Mouse (Mus musculus) heart, postnatal 0 days (tissue): ENCODE measurements around the gene Chchd4. TPM values are rescaled to one million over a fixed set of nuclear protein-coding genes. Genes with fewer than 3 reads are reported as not detected.

Experiments
- ATAC-seq: fragments of 200-750 bp; cut with Nextera tagmentation; 2 replicates; pipeline ENCODE4 v1.8.0; 2017; ENCODE audit warnings: low read depth, moderate number of reproducible peaks, moderate library complexity; ENCODE audit not compliant: insufficient read depth
- DNase-seq: peaks from one replicate; pipeline ENCODE4 v3.0.0-alpha.2; 2016; ENCODE audit warnings: low spot score
- H3K27ac ChIP-seq: fragments of 300-500 bp; sonication (generic); 2 replicates; pipeline ENCODE4 v1.5.1; 2014; ENCODE audit warnings: low read depth, mild to moderate bottlenecking
- H3K27me3 ChIP-seq: fragments of 300-500 bp; sonication (generic); 2 replicates; pipeline ENCODE4 v1.6.1; 2014; ENCODE audit warnings: low read length, mixed read lengths; ENCODE audit not compliant: control insufficient read depth, insufficient read depth
- H3K36me3 ChIP-seq: fragments of 300-500 bp; sonication (generic); replicated peaks from 2 replicates; pipeline ENCODE4 v1.6.1; 2014; ENCODE audit warnings: low read length, mixed read lengths; ENCODE audit not compliant: control insufficient read depth, insufficient read depth
- H3K4me1 ChIP-seq: fragments of 300-500 bp; sonication (generic); 2 replicates; pipeline ENCODE4 v1.6.1; 2014; ENCODE audit warnings: antibody characterized with exemption; ENCODE audit not compliant: control insufficient read depth, insufficient read depth
- H3K4me2 ChIP-seq: fragments of 300-500 bp; sonication (generic); 2 replicates; pipeline ENCODE4 v1.6.1; 2014; ENCODE audit warnings: low read depth, mild to moderate bottlenecking, low read length, moderate library complexity
- H3K4me3 ChIP-seq: fragments of 300-500 bp; sonication (generic); 2 replicates; pipeline ENCODE4 v1.5.1; 2014; ENCODE audit warnings: low read depth, low read length
- H3K9ac ChIP-seq: fragments of 300-500 bp; sonication (generic); replicated peaks from 2 replicates; pipeline ENCODE4 v1.6.1; 2014; ENCODE audit warnings: low read depth, low read length, mixed read lengths
- H3K9me3 ChIP-seq: fragments of 300-500 bp; sonication (generic); replicated peaks from 2 replicates; pipeline ENCODE4 v1.6.1; 2016; ENCODE audit warnings: low read length; ENCODE audit not compliant: control insufficient read depth
- CTCF ChIP-seq: IDR thresholded peaks from 2 replicates; pipeline ENCODE4 v1.5.1; 2016; ENCODE audit warnings: antibody characterized with exemption, control low read depth, low read depth
- EP300 ChIP-seq: IDR thresholded peaks from 2 replicates; pipeline ENCODE4 v1.6.1; 2016; ENCODE audit warnings: antibody characterized with exemption, low read depth
- WGBS: fragments of 180-500 bp; shearing (Covaris S2); extraction: QIAGEN DNeasy Blood & Tissue Kit; methylation state at CpG from one replicate; pipeline ENCODE4 v1.1.7; 2014; 5-methylcytosine and 5-hydroxymethylcytosine counted together
- polyA plus RNA-seq: library from polyadenylated mRNA; unstranded; fragments of >200 nt; fragmentation: Nextera tagmentation; extraction: Ambion mirVana; gene quantifications from 2 replicates; pipeline ENCODE4 v1.2.1, GENCODE M21; 2015
- total RNA-seq: library from RNA; depleted of rRNA; stranded (reverse); fragments of >200 nt; gene quantifications from 2 replicates; pipeline ENCODE4 v1.2.3, GENCODE M21; 2014; ENCODE audit warnings: low replicate concordance; rRNA removed

The Chchd4 gene
- 13.6 and 25.4 TPM in 2 replicates for total RNA-seq
- 28.0 and 30.9 TPM in 2 replicates for polyA plus RNA-seq

DNA sequence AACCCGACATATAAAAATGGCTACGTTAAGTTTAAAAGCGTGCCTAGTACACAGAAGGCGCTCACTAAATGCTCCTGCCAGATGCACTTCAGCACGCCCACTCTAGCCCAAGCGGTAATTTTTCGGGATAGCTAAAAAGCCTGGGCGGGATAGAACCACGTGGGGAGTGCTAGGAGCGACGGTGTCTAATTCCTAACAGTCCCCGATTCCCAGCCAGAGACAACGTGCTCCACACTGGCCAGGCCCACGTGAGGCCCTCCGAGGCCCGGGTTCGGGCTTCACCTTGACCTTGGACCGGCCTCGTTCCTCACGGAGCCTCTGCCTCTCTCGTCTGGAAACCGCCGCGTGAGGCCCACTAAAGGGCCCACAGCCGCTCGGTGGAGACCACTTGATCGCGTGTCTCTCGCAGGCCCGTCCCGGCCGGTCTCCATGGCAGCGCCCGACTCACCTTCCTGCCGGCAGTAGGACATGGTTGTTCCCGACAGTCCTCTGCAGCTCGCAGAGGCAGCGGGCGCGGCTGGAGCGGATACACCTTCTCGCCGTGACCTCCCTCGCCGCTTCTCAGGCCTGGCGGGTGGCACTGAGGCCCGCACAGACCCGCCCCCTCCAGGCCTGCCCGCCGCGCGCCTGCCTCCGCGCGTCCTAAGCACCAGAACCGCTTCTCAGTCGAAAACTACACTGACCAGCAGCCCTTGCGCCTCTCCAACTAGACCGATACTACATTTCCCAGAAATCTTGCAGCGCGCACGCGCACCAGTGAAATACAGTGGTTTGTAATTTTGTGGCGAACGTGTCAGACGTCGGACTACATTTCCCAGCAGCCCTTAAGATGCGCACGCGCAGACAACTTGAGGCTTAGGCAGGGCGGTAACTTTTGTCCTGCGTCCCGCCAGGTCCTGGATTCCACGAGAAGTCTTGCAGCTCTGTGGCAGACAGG, at the start of gene Chchd4, which contains the start of gene Tmem43:
Gene Chchd4 (minus strand): TSS at position 679 of the 937 bp plus-strand sequence.
Gene Tmem43 (plus strand): TSS at position 836 of the 937 bp plus-strand sequence.
- under 1% methylated on average over 74 of the region's 74 CpGs for WGBS
- H3K27ac ChIP-seq: peak within 1 kb of the TSS; percentile 80
- peaks cover 10% of the 10 kb centered on the region for H3K36me3 ChIP-seq
- no peaks in the 10 kb centered on the region for H3K9me3 ChIP-seq
- TF ChIP-seq EP300: no peak
- no peak for TF ChIP-seq CTCF
- H3K9ac ChIP-seq: peak within 1 kb of the TSS; percentile 66
- ATAC-seq (peak; percentile 95), DNase-seq (peak; percentile 100)
- H3K4me1 ChIP-seq: peaks cover 15% of the 10 kb centered on the region
- peak within 1 kb of the TSS; percentile 83 for H3K4me2 ChIP-seq
- H3K4me3 ChIP-seq: peak within 1 kb of the TSS; percentile 76
- no peaks in the 10 kb centered on the region for H3K27me3 ChIP-seq

- TF ChIP-seq CTCF (no peak), EP300 (no peak)
- Histone ChIP-seq H3K4me1 (no peaks in the 10 kb centered on the region), H3K4me2 (no peak overlapping the region), H3K36me3 (peaks cover 50% of the 10 kb centered on the region), H3K9ac (no peak overlapping the region), H3K9me3 (no peaks in the 10 kb centered on the region), H3K4me3 (no peak overlapping the region), H3K27me3 (no peaks in the 10 kb centered on the region), H3K27ac (no peak overlapping the region)
- ATAC-seq: no peak
- 91% methylated on average over 5 of the region's 5 CpGs for WGBS
- DNase-seq: no peak
These were observed 49.5 kb upstream of the Chchd4 start for GRCm38 (mm10) chr6:91522816-91523215.

GRCm38 (mm10) chr6:91518454-91519020, 45.2 kb upstream of the Chchd4 start:
- Histone ChIP-seq H3K9ac (no peak overlapping the region), H3K4me2 (no peak overlapping the region), H3K27me3 (no peaks in the 10 kb centered on the region), H3K9me3 (no peaks in the 10 kb centered on the region), H3K4me1 (peaks cover 9% of the 10 kb centered on the region; the same call in 1 of the 2 replicates), H3K4me3 (no peak overlapping the region), H3K36me3 (peaks cover 57% of the 10 kb centered on the region), H3K27ac (no peak overlapping the region)
- TF ChIP-seq CTCF: no peak
- TF ChIP-seq EP300: no peak
- ATAC-seq (no peak), DNase-seq (no peak)
- WGBS: 61% methylated on average over 7 of the region's 7 CpGs

DNA sequence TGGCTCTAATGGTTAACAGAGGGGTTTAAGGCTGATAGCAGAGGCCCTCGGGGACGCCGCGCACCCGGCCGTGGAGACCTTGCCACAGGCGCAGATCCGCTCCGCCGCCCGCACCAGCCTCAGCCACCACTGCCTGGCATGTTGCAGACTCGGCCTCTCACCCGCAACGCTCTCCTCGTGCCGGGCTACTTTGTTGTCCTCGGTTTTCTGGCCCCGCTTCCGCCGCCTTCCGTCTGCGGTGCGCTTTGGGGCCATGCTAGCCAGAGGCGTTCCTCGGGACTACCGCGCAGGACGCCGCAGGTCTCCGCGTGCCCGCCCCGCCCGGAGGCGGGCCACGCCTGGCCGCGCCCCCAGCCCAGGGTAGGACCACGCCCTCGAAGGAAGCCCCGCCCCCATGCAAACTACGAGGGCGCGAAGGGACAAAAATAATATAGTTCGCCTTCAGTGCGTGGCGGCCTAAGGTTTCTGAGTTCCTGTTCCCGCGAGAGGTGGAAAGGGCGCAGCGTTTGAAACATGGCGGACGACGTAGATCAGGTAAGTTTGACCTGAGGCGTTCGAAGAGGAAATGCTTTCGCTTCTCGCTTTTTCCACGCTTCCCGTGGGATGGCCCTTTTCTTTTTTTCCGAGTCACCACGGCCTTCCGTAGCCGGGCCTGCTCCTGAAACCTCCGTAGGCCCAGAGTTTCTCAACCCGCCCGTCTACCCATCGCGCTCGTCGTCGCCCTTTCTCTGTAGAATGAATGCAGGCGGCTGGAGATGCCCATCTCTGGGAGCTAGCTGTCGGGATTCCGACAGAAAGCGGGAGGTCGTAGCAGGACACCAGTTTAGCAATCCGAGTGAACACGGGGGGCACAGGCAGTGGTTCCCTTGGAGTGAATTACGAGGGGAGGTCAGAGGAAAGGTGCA, 42.5 kb upstream of the Chchd4 start, which contains the start of the genes Xpc and Lsm3:
Gene Xpc (minus strand): TSS at position 344 of the 905 bp plus-strand sequence.
Gene Lsm3 (plus strand): TSS at position 384 of the 905 bp plus-strand sequence.
- peak; percentile 92 for DNase-seq
- 0% methylated on average over 79 of the region's 80 CpGs for WGBS
- H3K4me2 ChIP-seq: peak within 1 kb of the TSS; percentile 95

More for the DNA sequence above, 42.5 kb upstream of the Chchd4 start, which contains the start of the genes Xpc and Lsm3:
- Histone ChIP-seq H3K4me1 (peaks cover 9% of the 10 kb centered on the region; the same call in 1 of the 2 replicates), H3K9ac (peak within 1 kb of the TSS; percentile 89), H3K27me3 (no peaks in the 10 kb centered on the region), H3K27ac (peak within 1 kb of the TSS; percentile 70), H3K36me3 (peaks cover 31% of the 10 kb centered on the region), H3K4me3 (peak within 1 kb of the TSS; percentile 94), H3K9me3 (no peaks in the 10 kb centered on the region)
- ATAC-seq: peak; percentile 99
- TF ChIP-seq CTCF (no peak), EP300 (peak; percentile 90)
